Mouse (Mus musculus) E14TG2a.4 (cell line): ENCODE measurements around the gene Pde4d.

Experiments used
- CTCF ChIP-seq: conservative IDR thresholded peaks from 2 replicates; pipeline ENCODE4 v1.5.1; 2014; ENCODE audit warnings: low read length
- NANOG ChIP-seq: IDR thresholded peaks from 2 replicates; pipeline ENCODE4 v1.6.1; 2014; ENCODE audit warnings: borderline replicate concordance, low read length, mixed read lengths
- POU5F1 ChIP-seq: IDR thresholded peaks from 2 replicates; pipeline ENCODE4 v1.6.1; 2014; ENCODE audit warnings: low read length, borderline replicate concordance

- TF ChIP-seq CTCF (no peak), POU5F1 (no peak), NANOG (no peak)
These were observed 726.3 kb downstream of the Pde4d start for GRCm38 (mm10) chr13:109175852-109176621.
